Mouse (Mus musculus) bone marrow, adult 2 months (tissue): ENCODE measurements around the gene Xrra1.

Experiments used
- CTCF ChIP-seq: fragments of 200-500 bp; IDR thresholded peaks from 2 replicates; pipeline ENCODE4 v1.5.1; 2011; ENCODE audit warnings: low read length, control low read depth; ENCODE audit not compliant: control insufficient read depth, insufficient read depth
- POLR2A ChIP-seq: fragments of 200-500 bp; IDR thresholded peaks from 2 replicates; pipeline ENCODE4 v1.6.1; 2011; ENCODE audit warnings: low read depth, mild to moderate bottlenecking, control low read depth, low read length, borderline replicate concordance; ENCODE audit not compliant: control insufficient read depth

DNA sequence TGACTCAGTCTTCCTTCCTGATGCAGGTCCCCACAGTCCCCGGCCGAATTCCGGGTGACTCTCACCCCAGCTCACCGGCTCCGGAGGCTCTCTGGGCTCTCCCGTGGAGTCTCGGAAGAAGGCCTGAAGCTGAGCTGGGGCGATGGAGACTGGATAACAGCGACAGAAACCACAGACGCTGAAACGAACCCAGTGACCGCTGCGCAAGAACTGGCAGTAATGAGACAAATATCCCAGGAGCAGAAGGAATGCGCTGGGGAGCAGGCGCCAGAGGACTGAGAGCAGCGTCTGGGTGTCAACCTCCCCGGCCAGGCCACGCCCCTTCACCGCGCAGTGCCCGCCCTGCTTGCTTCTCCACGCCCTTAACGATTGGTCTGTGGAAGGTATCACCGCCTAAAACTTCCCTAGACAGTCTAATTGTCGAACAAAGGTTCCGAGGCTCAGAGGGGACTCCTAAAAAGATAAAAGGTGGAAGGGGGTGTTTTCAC is 30.8 kb upstream of the Xrra1 start, which contains the start of gene Neu3:
- peak; percentile 68; the same call in 1 of the 2 replicates for TF ChIP-seq POLR2A
- no peak for TF ChIP-seq CTCF
